Mouse (Mus musculus): ENCODE results near the gene Anks3.
A peak's percentile ranks its signal among the peaks of the same experiment; 100 is the strongest.

The Anks3 gene

GRCm38 (mm10) chr16:4899711-4900110 is 64.3 kb downstream of the Anks3 start:
- no peak for TF ChIP-seq GATA4 (IDR thresholded peaks at IDR 0.05; ENCODE audit: insufficient replicate concordance, low read length)

- TF ChIP-seq GATA4 (IDR thresholded peaks at IDR 0.05; ENCODE audit: insufficient replicate concordance, low read length), result no peak
These were observed 65.1 kb downstream of the Anks3 start for GRCm38 (mm10) chr16:4898881-4899280.

GRCm38 (mm10) chr16:4897146-4897730 is 66.8 kb downstream of the Anks3 start:
- TF ChIP-seq GATA4 (IDR thresholded peaks at IDR 0.05; ENCODE audit: insufficient replicate concordance, low read length), result no peak

- TF ChIP-seq GATA4 (IDR thresholded peaks at IDR 0.05; ENCODE audit: insufficient replicate concordance, low read length), result peak; percentile 91; the same call in 1 of the 2 replicates
These were observed 67.6 kb downstream of the Anks3 start for GRCm38 (mm10) chr16:4896249-4897027.

- no peak for TF ChIP-seq GATA4 (IDR thresholded peaks at IDR 0.05; ENCODE audit: insufficient replicate concordance, low read length)
These were observed 69.7 kb downstream of the Anks3 start for GRCm38 (mm10) chr16:4894201-4894908.

GRCm38 (mm10) chr16:4892171-4892570 is 71.8 kb downstream of the Anks3 start:
- no peak for TF ChIP-seq GATA4 (IDR thresholded peaks at IDR 0.05; ENCODE audit: insufficient replicate concordance, low read length)

Measured in liver, adult (tissue).